Mouse (Mus musculus): Measurements from ENCODE around the gene Srd5a2. TPM values are rescaled to one million over a fixed set of nuclear protein-coding genes. Genes with fewer than 3 reads are reported as not detected.

The Srd5a2 gene
- total and polyA plus RNA-seq, 2 experiments from 2014 or later: 0.58 TPM; not detected in 1

DNA sequence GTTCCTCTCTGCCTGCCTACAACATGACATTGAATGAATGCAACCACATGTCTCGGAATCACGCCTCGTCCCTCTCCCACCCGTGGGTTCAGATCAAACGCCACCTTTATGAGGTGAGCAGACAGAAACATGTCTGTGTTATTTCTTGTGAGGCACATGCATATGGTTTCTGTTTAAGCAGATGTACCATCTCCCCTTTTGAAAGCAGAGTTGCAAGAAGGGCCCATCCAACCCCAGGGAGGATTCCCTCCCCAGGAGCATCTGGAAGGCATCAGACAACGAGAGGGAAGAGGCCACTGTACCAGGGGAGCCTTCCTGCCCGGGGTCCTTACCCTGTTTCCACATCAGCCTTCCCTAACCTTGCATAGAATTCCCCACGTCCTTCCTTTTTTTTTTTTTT, 40.7 kb downstream of the Srd5a2 start:
- H3K9ac ChIP-seq (replicated peaks; ENCODE audit: low read length): no peak overlapping the region
- TF ChIP-seq CTCF (IDR thresholded peaks at IDR 0.05; ENCODE audit: low read depth): no peak
- no peaks in the 10 kb centered on the region for H3K4me1 ChIP-seq (ENCODE audit: insufficient read depth, low read length)
- WGBS: 75% methylated on average over 8 of the region's 8 CpGs
- ATAC-seq (no peak), DNase-seq (ENCODE audit: low spot score) (no peak)
- H3K27me3 ChIP-seq (ENCODE audit: insufficient read depth, low read length): no peaks in the 10 kb centered on the region
- no peak overlapping the region for H3K4me3 ChIP-seq (ENCODE audit: low read length)
- no peak overlapping the region for H3K4me2 ChIP-seq (ENCODE audit: low read depth, low read length)
- H3K36me3 ChIP-seq (ENCODE audit: insufficient read depth, low read length): no peaks in the 10 kb centered on the region
- no peak overlapping the region for H3K27ac ChIP-seq
- no peaks in the 10 kb centered on the region for H3K9me3 ChIP-seq (ENCODE audit: low read length)

DNA sequence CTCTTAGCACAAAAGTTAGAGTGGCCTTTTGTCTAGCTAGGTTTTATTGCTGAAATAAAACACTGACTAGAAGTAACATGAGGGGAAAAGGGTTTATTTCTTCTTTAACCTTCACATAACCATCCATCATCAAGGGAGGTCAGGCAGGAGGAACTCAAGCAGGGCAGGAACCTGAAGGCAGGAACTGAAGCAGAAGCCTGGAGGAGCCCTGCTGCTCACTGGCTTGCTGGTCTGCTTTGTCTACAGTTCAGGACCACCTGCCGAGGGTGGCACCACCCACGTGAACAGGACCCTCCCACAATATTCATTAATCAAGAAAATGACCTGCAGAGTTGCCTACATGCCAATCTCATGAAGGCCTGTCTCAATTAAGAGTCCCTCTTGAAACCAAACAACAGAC, 45.3 kb downstream of the Srd5a2 start:
- Histone ChIP-seq H3K27me3 (ENCODE audit: insufficient read depth, low read length) (no peaks in the 10 kb centered on the region), H3K4me3 (ENCODE audit: low read length) (no peak overlapping the region), H3K4me2 (ENCODE audit: low read depth, low read length) (no peak overlapping the region), H3K9ac (replicated peaks; ENCODE audit: low read length) (no peak overlapping the region), H3K36me3 (ENCODE audit: insufficient read depth, low read length) (no peaks in the 10 kb centered on the region), H3K9me3 (ENCODE audit: low read length) (no peaks in the 10 kb centered on the region), H3K27ac (no peak overlapping the region), H3K4me1 (ENCODE audit: insufficient read depth, low read length) (no peaks in the 10 kb centered on the region)
- TF ChIP-seq CTCF (IDR thresholded peaks at IDR 0.05; ENCODE audit: low read depth): no peak
- ATAC-seq: no peak
- WGBS: 65% methylated on average over 2 of the region's 2 CpGs
- no peak for DNase-seq (ENCODE audit: low spot score)

DNA sequence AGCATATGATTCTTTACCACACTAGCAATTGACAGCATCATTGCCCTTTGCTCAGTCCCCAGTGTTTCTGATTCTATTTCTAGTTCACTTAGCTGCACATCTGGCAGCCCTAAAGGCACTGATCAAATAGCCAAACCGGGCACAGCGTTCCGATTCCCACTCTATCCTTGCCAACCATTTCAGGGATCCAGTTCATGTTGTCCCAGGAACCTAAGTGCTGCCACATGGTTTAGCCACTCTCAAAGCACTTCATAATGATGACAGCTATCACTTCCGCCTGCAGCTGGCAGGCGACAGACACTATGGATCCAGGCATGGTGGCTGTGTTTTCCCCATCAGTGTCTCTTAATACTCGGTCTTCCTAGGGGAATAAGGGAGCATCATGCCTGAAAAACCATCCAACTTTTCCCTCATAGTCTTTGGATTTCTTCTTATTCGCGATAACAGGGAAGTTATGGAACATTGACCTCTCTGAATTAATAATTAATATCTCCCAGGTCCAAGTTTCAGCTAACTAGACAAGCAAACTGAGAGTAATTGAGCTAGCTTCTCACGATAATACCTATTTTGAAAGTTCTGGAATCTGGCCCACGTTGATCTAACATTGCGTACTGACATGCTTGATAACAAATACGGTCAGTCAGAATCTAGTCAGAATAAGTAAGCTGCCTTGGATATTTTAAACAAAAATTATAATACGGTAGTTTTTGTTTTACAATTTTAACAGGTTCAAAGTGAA, 51.6 kb downstream of the Srd5a2 start:
- TF ChIP-seq CTCF (IDR thresholded peaks at IDR 0.05; ENCODE audit: low read depth): no peak
- Histone ChIP-seq H3K27ac (no peak overlapping the region), H3K36me3 (ENCODE audit: insufficient read depth, low read length) (no peaks in the 10 kb centered on the region), H3K9me3 (ENCODE audit: low read length) (no peaks in the 10 kb centered on the region), H3K4me3 (ENCODE audit: low read length) (no peak overlapping the region), H3K4me1 (ENCODE audit: insufficient read depth, low read length) (no peaks in the 10 kb centered on the region), H3K4me2 (ENCODE audit: low read depth, low read length) (no peak overlapping the region), H3K9ac (replicated peaks; ENCODE audit: low read length) (no peak overlapping the region), H3K27me3 (ENCODE audit: insufficient read depth, low read length) (no peaks in the 10 kb centered on the region)
- ATAC-seq: no peak
- 88% methylated on average over 13 of the region's 13 CpGs for WGBS
- DNase-seq (ENCODE audit: low spot score): no peak

DNA sequence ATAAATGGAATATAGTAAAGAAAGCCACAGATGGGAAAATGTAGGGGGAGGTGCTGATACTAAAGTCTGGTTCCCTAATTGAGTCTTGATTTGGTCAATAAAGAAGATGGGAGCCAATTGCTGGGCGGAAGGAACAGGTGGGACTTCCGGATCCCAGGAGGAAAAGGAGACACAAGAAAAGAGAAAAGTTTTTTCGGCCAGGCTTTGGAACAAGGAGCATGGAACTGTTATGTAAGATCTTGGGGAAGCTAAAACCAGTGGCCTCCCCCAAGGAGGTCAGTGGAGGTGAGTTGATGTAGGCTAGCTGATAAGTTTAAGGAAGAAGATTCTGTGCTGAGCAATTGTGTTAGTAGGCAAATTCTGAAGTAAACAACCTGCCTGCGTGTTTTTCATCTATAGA, 56.5 kb downstream of the Srd5a2 start:
- WGBS: 92% methylated on average over 4 of the region's 4 CpGs
- H3K9me3 ChIP-seq (ENCODE audit: low read length): no peaks in the 10 kb centered on the region
- no peak overlapping the region for H3K4me2 ChIP-seq (ENCODE audit: low read depth, low read length)
- no peak for ATAC-seq
- no peak overlapping the region for H3K4me3 ChIP-seq (ENCODE audit: low read length)
- H3K4me1 ChIP-seq (ENCODE audit: insufficient read depth, low read length): no peaks in the 10 kb centered on the region
- no peak overlapping the region for H3K27ac ChIP-seq
- no peak for TF ChIP-seq CTCF (IDR thresholded peaks at IDR 0.05; ENCODE audit: low read depth)
- no peaks in the 10 kb centered on the region for H3K36me3 ChIP-seq (ENCODE audit: insufficient read depth, low read length)
- DNase-seq (ENCODE audit: low spot score): no peak
- H3K27me3 ChIP-seq (ENCODE audit: insufficient read depth, low read length): no peaks in the 10 kb centered on the region
- no peak overlapping the region for H3K9ac ChIP-seq (replicated peaks; ENCODE audit: low read length)

DNA sequence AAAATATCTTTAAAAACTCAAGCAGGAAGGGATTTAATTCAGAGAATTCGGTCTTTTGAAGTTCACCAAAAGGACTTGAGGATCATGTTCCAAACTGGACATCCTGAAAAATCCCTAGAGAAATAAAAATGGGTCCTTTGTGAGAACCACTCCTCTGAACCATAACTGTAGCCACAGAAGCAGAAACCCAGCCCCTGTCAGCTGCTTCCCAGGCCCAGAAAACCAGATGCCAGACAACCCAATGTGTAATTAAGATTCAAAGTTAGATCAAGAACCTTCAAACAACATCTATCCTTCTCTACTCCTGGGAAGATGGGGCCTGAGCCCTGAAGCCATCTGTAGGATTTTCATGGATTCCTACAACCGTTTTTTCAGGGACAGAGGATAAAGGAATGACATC, 61.1 kb downstream of the Srd5a2 start:
- no peak for ATAC-seq
- H3K4me1 ChIP-seq (ENCODE audit: insufficient read depth, low read length): no peaks in the 10 kb centered on the region
- TF ChIP-seq CTCF (IDR thresholded peaks at IDR 0.05; ENCODE audit: low read depth): no peak
- 84% methylated on average over 2 of the region's 2 CpGs for WGBS
- no peaks in the 10 kb centered on the region for H3K9me3 ChIP-seq (ENCODE audit: low read length)
- no peak overlapping the region for H3K4me3 ChIP-seq (ENCODE audit: low read length)
- H3K9ac ChIP-seq (replicated peaks; ENCODE audit: low read length): no peak overlapping the region
- DNase-seq (ENCODE audit: low spot score): no peak
- no peaks in the 10 kb centered on the region for H3K36me3 ChIP-seq (ENCODE audit: insufficient read depth, low read length)
- no peaks in the 10 kb centered on the region for H3K27me3 ChIP-seq (ENCODE audit: insufficient read depth, low read length)
- no peak overlapping the region for H3K27ac ChIP-seq
- H3K4me2 ChIP-seq (ENCODE audit: low read depth, low read length): no peak overlapping the region

DNA sequence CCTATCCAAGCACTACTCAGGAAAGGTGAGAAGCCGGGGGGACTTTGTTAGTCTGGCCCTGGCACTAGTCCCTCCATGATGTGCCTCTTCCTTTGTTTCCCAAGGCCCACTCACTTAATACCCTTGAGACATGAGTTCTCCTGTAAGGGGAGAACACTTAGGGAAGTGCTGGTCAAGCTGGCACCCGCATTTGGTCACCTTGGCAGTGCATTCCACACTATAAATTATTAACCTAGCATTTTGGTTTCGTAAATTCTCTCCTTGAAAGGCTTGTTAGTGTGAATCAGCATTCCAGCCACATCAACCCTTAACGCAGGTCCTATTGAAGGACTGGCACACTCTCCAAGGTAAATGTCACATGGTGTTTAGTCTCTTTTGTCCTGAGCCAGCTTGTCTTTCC, 61.8 kb downstream of the Srd5a2 start:
- Histone ChIP-seq H3K4me3 (ENCODE audit: low read length) (no peak overlapping the region), H3K4me1 (ENCODE audit: insufficient read depth, low read length) (no peaks in the 10 kb centered on the region), H3K9ac (replicated peaks; ENCODE audit: low read length) (no peak overlapping the region), H3K4me2 (ENCODE audit: low read depth, low read length) (no peak overlapping the region), H3K27ac (no peak overlapping the region), H3K27me3 (ENCODE audit: insufficient read depth, low read length) (no peaks in the 10 kb centered on the region), H3K9me3 (ENCODE audit: low read length) (no peaks in the 10 kb centered on the region), H3K36me3 (ENCODE audit: insufficient read depth, low read length) (no peaks in the 10 kb centered on the region)
- ATAC-seq (no peak), DNase-seq (ENCODE audit: low spot score) (no peak)
- TF ChIP-seq CTCF (IDR thresholded peaks at IDR 0.05; ENCODE audit: low read depth): no peak
- 86% methylated on average over 4 of the region's 4 CpGs for WGBS

DNA sequence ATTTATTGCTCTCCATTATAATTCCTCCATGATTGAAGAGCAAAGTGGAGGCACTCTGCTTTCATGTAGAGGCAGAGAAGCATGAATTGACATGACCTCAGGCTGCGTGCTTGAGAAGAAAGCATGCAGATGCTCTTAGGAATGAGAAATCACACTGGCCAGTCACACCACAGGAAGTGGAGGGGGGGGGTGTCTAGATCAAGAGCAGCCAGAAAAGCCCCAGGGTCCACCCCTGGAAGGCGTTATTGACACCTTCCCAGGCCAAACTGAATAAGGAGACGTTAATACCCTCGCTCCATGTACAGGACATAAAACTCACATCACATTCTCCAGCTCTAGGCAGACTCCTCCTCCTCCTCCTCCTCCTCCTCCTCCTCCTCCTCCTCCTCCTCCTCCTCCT, 63.2 kb downstream of the Srd5a2 start:
- TF ChIP-seq CTCF (IDR thresholded peaks at IDR 0.05; ENCODE audit: low read depth): no peak
- no peak overlapping the region for H3K9ac ChIP-seq (replicated peaks; ENCODE audit: low read length)
- H3K4me3 ChIP-seq (ENCODE audit: low read length): no peak overlapping the region
- H3K27me3 ChIP-seq (ENCODE audit: insufficient read depth, low read length): no peaks in the 10 kb centered on the region
- H3K4me1 ChIP-seq (ENCODE audit: insufficient read depth, low read length): no peaks in the 10 kb centered on the region
- DNase-seq (ENCODE audit: low spot score) (no peak), ATAC-seq (no peak)
- H3K27ac ChIP-seq: no peak overlapping the region
- no peaks in the 10 kb centered on the region for H3K36me3 ChIP-seq (ENCODE audit: insufficient read depth, low read length)
- WGBS: 25% methylated on average over 4 of the region's 4 CpGs
- H3K9me3 ChIP-seq (ENCODE audit: low read length): no peaks in the 10 kb centered on the region
- H3K4me2 ChIP-seq (ENCODE audit: low read depth, low read length): no peak overlapping the region
